Mouse (Mus musculus) embryonic stem cell, embryonic (primary cell): ENCODE data around the gene Nanog.

Source experiments
- CTCF ChIA-PET, 4 experiments: fragments of 300-600 bp in 2 of 4; fragments of 350-600 bp in 2 of 4; sonication (Branson Sonifier 250); formaldehyde crosslinking; loops; one replicate each; lab custom pipeline; 2022; ENCODE audit warnings: inconsistent platforms in 2 of 4; lab: Charles Lee
- POLR2A ChIA-PET, 4 experiments: fragments of 300-600 bp in 2 of 4; fragments of 350-600 bp in 2 of 4; sonication (Branson Sonifier 250); formaldehyde crosslinking; loops; one replicate each; lab custom pipeline; 2022; ENCODE audit warnings: antibody characterized with exemption in 4 of 4, inconsistent platforms in 1 of 4; lab: Charles Lee

Gene Nanog

GRCm38 (mm10) chr6:122686709-122687108 lies 20.6 kb upstream of the Nanog start:
- POLR2A ChIA-PET, result interaction anchor here (0.5 to 11.5 kb wide), 54 partner anchors 8 to 1864 kb away, joined by 3 to 251 read pairs (median 6); partner anchors contain the start of genes Nanog (in 4 of the 4), Atp6v1e1 (in 1 of the 4) and Gdf3 (in 1 of the 4)
- CTCF ChIA-PET, result interaction anchor here (0.6 to 5.1 kb wide), 13 partner anchors 11 to 90 kb away, joined by 3 to 47 read pairs (median 4); no protein-coding TSS in a partner anchor

GRCm38 (mm10) chr6:122689411-122690055 lies 17.8 kb upstream of the Nanog start:
- ChIA-PET CTCF (interaction anchor here in 2 of 4 experiments (0.6 to 1.0 kb wide), 4 partner anchors 20 to 302 kb away, joined by 3 to 5 read pairs (median 3); no protein-coding TSS in a partner anchor), POLR2A (interaction anchor here (0.6 to 11.5 kb wide), 13 partner anchors 13 to 77 kb away, joined by 3 to 251 read pairs (median 4); partner anchors contain the start of genes Nanog (in 2 of the 4) and Dppa3 (in 1 of the 4))

- ChIA-PET POLR2A (interaction anchor here (0.6 to 11.5 kb wide), 12 partner anchors 13 to 76 kb away, joined by 3 to 251 read pairs (median 4); partner anchors contain the start of genes Nanog (in 2 of the 4) and Dppa3 (in 1 of the 4)), CTCF (interaction anchor here in 2 of 4 experiments (0.6 to 1.0 kb wide), 4 partner anchors 21 to 303 kb away, joined by 3 to 5 read pairs (median 3); no protein-coding TSS in a partner anchor)
Observed at GRCm38 (mm10) chr6:122690082-122690481, 17.2 kb upstream of the Nanog start.

- POLR2A ChIA-PET, result interaction anchor here (0.6 to 2.6 kb wide), 28 partner anchors 8 to 117 kb away, joined by 3 to 23 read pairs (median 4); partner anchors contain the start of gene Nanog (in 3 of the 4)
- CTCF ChIA-PET, result interaction anchor here in 2 of 4 experiments (0.6 to 4.7 kb wide), 4 partner anchors 10 to 133 kb away, joined by 3 to 19 read pairs (median 6); no protein-coding TSS in a partner anchor
Observed at GRCm38 (mm10) chr6:122695398-122695797, 11.9 kb upstream of the Nanog start.

- ChIA-PET CTCF (interaction anchor here in 3 of 4 experiments (0.7 to 1.0 kb wide), 3 partner anchors 30 to 106 kb away, joined by 3 read pairs; no protein-coding TSS in a partner anchor), POLR2A (interaction anchor here in 2 of 4 experiments (0.7 to 10.8 kb wide), 5 partner anchors 7 to 66 kb away, joined by 3 to 251 read pairs (median 5); partner anchors contain the start of gene Nanog (in 1 of the 2))
Observed at GRCm38 (mm10) chr6:122699628-122700027, 7.7 kb upstream of the Nanog start.

GRCm38 (mm10) chr6:122701816-122702215 lies 5.5 kb upstream of the Nanog start:
- ChIA-PET CTCF (interaction anchor here (0.6 to 2.9 kb wide), 14 partner anchors 10 to 145 kb away, joined by 3 to 19 read pairs (median 5); no protein-coding TSS in a partner anchor), POLR2A (interaction anchor here (0.6 to 10.8 kb wide), 88 partner anchors 8 to 360 kb away, joined by 3 to 251 read pairs (median 11); partner anchors contain the start of genes Gdf3 (in 3 of the 4), Phc1 (in 3 of the 4), Dppa3 (in 2 of the 4) and Slc2a3 (in 2 of the 4))

- CTCF ChIA-PET, result interaction anchor here (0.5 to 2.9 kb wide), 23 partner anchors 9 to 1777 kb away, joined by 3 to 19 read pairs (median 5); no protein-coding TSS in a partner anchor
- POLR2A ChIA-PET, result interaction anchor here (0.5 to 10.8 kb wide), 144 partner anchors 9 to 1904 kb away, joined by 3 to 251 read pairs (median 6); partner anchors contain the start of genes Gdf3 (in 4 of the 4), Dppa3 (in 3 of the 4), Phc1 (in 3 of the 4) and Slc2a3 (in 2 of the 4)
Observed at GRCm38 (mm10) chr6:122702480-122703124, 4.7 kb upstream of the Nanog start.

GRCm38 (mm10) chr6:122703251-122703650 lies 4.0 kb upstream of the Nanog start:
- POLR2A ChIA-PET, result interaction anchor here (0.6 to 10.8 kb wide), 129 partner anchors 8 to 1904 kb away, joined by 3 to 251 read pairs (median 7); partner anchors contain the start of genes Gdf3 (in 4 of the 4), Phc1 (in 3 of the 4), Dppa3 (in 2 of the 4) and Slc2a3 (in 2 of the 4)

GRCm38 (mm10) chr6:122703706-122704105 lies 3.6 kb upstream of the Nanog start:
- CTCF ChIA-PET, result interaction anchor here in 1 of 4 experiments (1.2 kb wide), 1 partner anchor 12 kb away, joined by 3 read pairs; no protein-coding TSS in a partner anchor

More at GRCm38 (mm10) chr6:122703251-122703650, 4.0 kb upstream of the Nanog start:
- CTCF ChIA-PET, result interaction anchor here (0.5 to 2.9 kb wide), 17 partner anchors 8 to 1071 kb away, joined by 3 to 19 read pairs (median 6); no protein-coding TSS in a partner anchor

GRCm38 (mm10) chr6:122706337-122706840 lies 900 bp upstream of the Nanog start:
- ChIA-PET CTCF (interaction anchor here (0.7 to 2.0 kb wide), 8 partner anchors 14 to 78 kb away, joined by 3 to 13 read pairs (median 5); no protein-coding TSS in a partner anchor), POLR2A (interaction anchor here (0.6 to 10.8 kb wide), 59 partner anchors 8 to 1770 kb away, joined by 3 to 251 read pairs (median 6); partner anchors contain the start of genes Gdf3 (in 2 of the 4) and Phc1 (in 1 of the 4))

More at GRCm38 (mm10) chr6:122703706-122704105, 3.6 kb upstream of the Nanog start:
- POLR2A ChIA-PET, result interaction anchor here (1.3 to 10.8 kb wide), 34 partner anchors 10 to 362 kb away, joined by 4 to 251 read pairs (median 16); partner anchors contain the start of genes Gdf3 (in 2 of the 4) and Phc1 (in 1 of the 4)

- ChIA-PET CTCF (interaction anchor here (0.6 to 3.0 kb wide), 10 partner anchors 10 to 185 kb away, joined by 3 to 23 read pairs (median 6); no protein-coding TSS in a partner anchor), POLR2A (interaction anchor here (0.6 to 10.8 kb wide), 50 partner anchors 8 to 368 kb away, joined by 3 to 251 read pairs (median 4); partner anchors contain the start of gene Gdf3 (in 2 of the 4))
Observed at GRCm38 (mm10) chr6:122708826-122709225, 1.5 kb downstream of the Nanog start.

- ChIA-PET CTCF (interaction anchor here (0.5 to 3.1 kb wide), 18 partner anchors 8 to 370 kb away, joined by 3 to 21 read pairs (median 6); no protein-coding TSS in a partner anchor), POLR2A (interaction anchor here (0.7 to 9.1 kb wide), 29 partner anchors 8 to 104 kb away, joined by 3 to 97 read pairs (median 4); no protein-coding TSS in a partner anchor)
Observed at GRCm38 (mm10) chr6:122711455-122711854, 4.2 kb downstream of the Nanog start.

- POLR2A ChIA-PET, result interaction anchor here in 3 of 4 experiments (1.1 to 9.1 kb wide), 10 partner anchors 8 to 57 kb away, joined by 3 to 127 read pairs (median 28); partner anchors contain the start of gene Nanog (in 1 of the 3)
- CTCF ChIA-PET, result interaction anchor here in 2 of 4 experiments (1.1 to 3.1 kb wide), 2 partner anchors 43 to 44 kb away, joined by 3 to 14 read pairs; no protein-coding TSS in a partner anchor
Observed at GRCm38 (mm10) chr6:122713116-122713515, 5.8 kb downstream of the Nanog start.

GRCm38 (mm10) chr6:122714707-122715365 lies 7.5 kb downstream of the Nanog start:
- ChIA-PET CTCF (interaction anchor here (0.6 to 6.1 kb wide), 8 partner anchors 16 to 119 kb away, joined by 3 to 55 read pairs (median 8); no protein-coding TSS in a partner anchor), POLR2A (interaction anchor here (0.5 to 7.8 kb wide), 41 partner anchors 8 to 111 kb away, joined by 3 to 127 read pairs (median 7); partner anchors contain the start of genes Nanog (in 3 of the 4) and Gdf3 (in 2 of the 4))

GRCm38 (mm10) chr6:122715886-122716285 lies 8.6 kb downstream of the Nanog start:
- POLR2A ChIA-PET, result interaction anchor here (0.5 to 7.8 kb wide), 61 partner anchors 9 to 111 kb away, joined by 3 to 127 read pairs (median 5); partner anchors contain the start of genes Nanog (in 3 of the 4) and Gdf3 (in 1 of the 4)
- CTCF ChIA-PET, result interaction anchor here (0.5 to 6.1 kb wide), 13 partner anchors 13 to 159 kb away, joined by 3 to 55 read pairs (median 5); no protein-coding TSS in a partner anchor
